In genomic region chr1:158181296-158181695, GRCm38 (mm10) we compare ENCODE assay signal across 19 mouse cellular contexts.
"Had no signal": no experiment of that assay in that cellular context is flagged by ENCODE, and none has a peak within 500 bp of the region (broad histone marks: within the 10 kb centered on the region; RNA-seq: fewer than 3 reads in every experiment).

No protein-coding gene starts in this region.

- H3K4me3 ChIP-seq: layer of hippocampus, adult 2 months; limb, embryonic 12.5 days; limb, embryonic 15.5 days; midbrain, embryonic 12.5 days; midbrain, embryonic 15.5 days; neural tube, embryonic 12.5 days; neural tube, embryonic 15.5 days; stomach, embryonic 15.5 days had no signal

- H3K27me3 ChIP-seq: limb, embryonic 12.5 days; limb, embryonic 15.5 days; midbrain, embryonic 12.5 days; midbrain, embryonic 15.5 days; neural tube, embryonic 12.5 days; neural tube, embryonic 15.5 days; stomach, embryonic 15.5 days had no signal

- DNase-seq: kidney, postnatal 25 days; layer of hippocampus, adult 9-11 months; left cerebral cortex, postnatal 4 days; liver, postnatal 0 days; lung, embryonic 14.5 days; right cerebral cortex, postnatal 25 days; spleen, adult 18-20 months; thymus, postnatal 25 days had no signal

- H3K4me1 ChIP-seq: limb, embryonic 12.5 days; limb, embryonic 15.5 days; midbrain, embryonic 12.5 days; midbrain, embryonic 15.5 days; neural tube, embryonic 12.5 days; neural tube, embryonic 15.5 days; stomach, embryonic 15.5 days had no signal

- H3K27ac ChIP-seq: kidney, postnatal 0 days; layer of hippocampus, adult 2 months; limb, embryonic 12.5 days; limb, embryonic 15.5 days; liver, embryonic 14.5 days; macrophage; midbrain, embryonic 12.5 days; midbrain, embryonic 15.5 days; neural tube, embryonic 12.5 days; neural tube, embryonic 15.5 days; stomach, embryonic 15.5 days had no signal
